Mouse (Mus musculus) neural tube, embryonic 13.5 days (tissue): ENCODE results near the gene BC030870. TPM values are rescaled to one million over a fixed set of nuclear protein-coding genes. Genes with fewer than 3 reads are reported as not detected.
"Not testable (repeated sequence)": the region's sequence is repeated elsewhere in the genome, so short reads cannot be mapped to it uniquely, and the experiment has no call there.

Experiments used
- ATAC-seq: fragments of 200-750 bp; cut with Nextera tagmentation; 2 replicates; pipeline ENCODE4 v1.8.0; 2017; ENCODE audit warnings: low read depth, mild to moderate bottlenecking, moderate TSS enrichment, moderate library complexity
- H3K27ac ChIP-seq: fragments of 300-500 bp; sonication (generic); replicated peaks from 2 replicates; pipeline ENCODE4 v1.5.1; 2015; ENCODE audit warnings: moderate library complexity, mild to moderate bottlenecking, inconsistent platforms
- H3K27me3 ChIP-seq: fragments of 300-500 bp; sonication (generic); 2 replicates; pipeline ENCODE4 v1.6.1; 2015; ENCODE audit warnings: mild to moderate bottlenecking, inconsistent platforms
- H3K36me3 ChIP-seq: fragments of 300-500 bp; sonication (generic); 2 replicates; pipeline ENCODE4 v1.6.1; 2015; ENCODE audit warnings: mild to moderate bottlenecking, inconsistent platforms
- H3K4me1 ChIP-seq: fragments of 300-500 bp; sonication (generic); replicated peaks from 2 replicates; pipeline ENCODE4 v1.6.1; 2015; ENCODE audit warnings: inconsistent platforms
- H3K4me2 ChIP-seq: fragments of 300-500 bp; sonication (generic); 2 replicates; pipeline ENCODE4 v1.6.1; 2015; ENCODE audit warnings: inconsistent platforms, mild to moderate bottlenecking, moderate library complexity
- H3K4me3 ChIP-seq: fragments of 300-500 bp; sonication (generic); 2 replicates; pipeline ENCODE4 v1.5.1; 2015; ENCODE audit warnings: mild to moderate bottlenecking, inconsistent platforms
- H3K9ac ChIP-seq: fragments of 300-500 bp; sonication (generic); 2 replicates; pipeline ENCODE4 v1.6.1; 2015; ENCODE audit warnings: moderate library complexity, mild to moderate bottlenecking, inconsistent platforms
- H3K9me3 ChIP-seq: fragments of 300-500 bp; sonication (generic); 2 replicates; pipeline ENCODE4 v1.6.1; 2016; ENCODE audit warnings: inconsistent platforms
- WGBS: fragments of 180-500 bp; shearing (Covaris S2); methylation state at CpG from one replicate; pipeline ENCODE4 v1.1.7; 2015; 5-methylcytosine and 5-hydroxymethylcytosine counted together
- polyA plus RNA-seq: library from polyadenylated mRNA; unstranded; fragments of >200 nt; fragmentation: Nextera tagmentation; extraction: Ambion mirVana; gene quantifications from 2 replicates; pipeline ENCODE4 v1.2.1, GENCODE M21; 2015

The BC030870 gene
- not detected in 2 replicates for polyA plus RNA-seq

DNA sequence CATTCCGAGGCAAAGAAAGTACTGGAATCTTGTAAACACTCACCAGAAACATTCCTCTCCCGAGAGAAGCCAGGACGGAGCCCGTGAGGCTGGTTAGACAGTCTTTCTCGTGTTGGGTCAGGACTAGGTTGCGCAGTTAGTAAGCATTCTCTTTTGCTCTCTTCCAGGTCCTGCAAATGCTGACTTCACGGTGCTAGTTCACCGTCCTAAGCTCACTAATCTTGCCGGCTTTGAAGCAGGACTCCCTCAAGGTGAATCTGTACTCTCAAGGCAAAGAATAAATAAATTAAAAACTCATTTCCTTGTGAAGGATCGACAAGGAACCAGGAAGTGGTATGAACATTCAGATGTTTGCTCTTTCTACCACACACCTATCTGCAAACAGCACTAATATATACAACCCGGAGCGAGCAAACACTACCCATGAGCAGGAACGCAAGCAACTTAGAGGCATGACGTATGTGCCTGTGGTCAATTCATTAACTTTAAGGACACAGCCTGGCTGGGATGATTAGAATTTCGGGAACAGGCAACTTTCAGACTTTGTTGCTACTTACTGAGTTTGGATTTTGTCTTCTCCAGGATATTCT lies at the start of gene BC030870:
Gene BC030870, minus strand, starts transcription at position 365 of the 590 bp plus-strand sequence.
- ATAC-seq = no peak
- WGBS = 85% methylated on average over 15 of the region's 15 CpGs

DNA sequence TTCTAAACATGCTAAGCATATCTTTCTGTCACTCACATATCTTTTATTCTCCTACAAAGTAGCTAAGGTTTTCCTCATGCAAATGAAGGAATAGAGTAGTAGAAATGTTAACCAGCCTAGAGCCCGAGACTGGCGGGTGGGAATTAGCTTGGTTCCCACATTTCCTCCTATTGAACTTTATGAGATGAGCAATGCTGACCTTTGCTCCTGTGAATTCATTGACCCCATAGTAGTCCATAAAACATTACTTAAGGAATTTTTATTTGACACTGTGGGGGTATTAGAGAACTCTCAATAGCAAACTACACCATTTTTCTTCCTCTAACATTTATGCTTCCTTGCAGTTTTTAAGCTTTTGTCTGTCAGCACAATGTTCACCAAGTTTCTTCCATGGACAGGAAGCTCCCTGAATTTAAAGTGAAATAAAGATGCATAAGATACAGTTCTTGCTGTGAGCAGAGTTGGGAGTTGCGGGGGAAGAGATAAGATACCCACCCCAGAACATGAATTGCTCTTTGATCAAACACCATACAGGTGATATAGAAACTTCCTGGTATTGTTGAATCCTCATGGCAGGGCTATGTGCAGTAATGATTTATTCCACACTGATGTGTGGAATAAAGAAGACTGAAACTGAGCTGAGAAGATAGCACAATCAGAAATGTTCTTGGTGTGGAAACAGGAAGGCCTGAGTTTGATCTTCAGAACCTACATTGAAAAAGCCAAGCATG lies 45.5 kb upstream of the BC030870 start:
- no peak for ATAC-seq
- WGBS = 49% methylated on average over 3 of the region's 3 CpGs

More for the DNA sequence above, at the start of gene BC030870:
- Histone ChIP-seq H3K36me3 (no peaks in the 10 kb centered on the region), H3K4me2 (no peak within 1 kb of the TSS), H3K4me3 (no peak within 1 kb of the TSS), H3K4me1 (no peaks in the 10 kb centered on the region), H3K9ac (no peak within 1 kb of the TSS), H3K27me3 (no peaks in the 10 kb centered on the region), H3K9me3 (no peaks in the 10 kb centered on the region), H3K27ac (no peak within 1 kb of the TSS)

DNA sequence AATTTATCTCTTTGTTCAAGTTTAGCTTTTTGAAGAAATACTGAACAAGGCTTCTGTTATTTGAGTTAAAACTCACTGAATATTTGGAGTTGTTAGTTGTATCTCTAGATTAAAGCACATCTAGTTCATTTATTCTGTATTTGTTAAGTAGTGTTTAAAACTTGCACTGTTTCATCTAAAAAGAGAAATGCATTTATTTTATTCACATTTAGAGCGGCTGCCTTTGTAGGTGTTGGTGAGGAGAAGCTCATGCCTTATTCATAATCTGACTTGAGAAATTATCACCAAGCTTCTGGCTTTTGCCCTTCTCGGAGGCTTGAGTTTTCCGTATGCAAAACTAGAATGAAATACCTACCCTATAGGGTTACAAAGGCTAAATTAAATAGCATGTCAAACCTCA lies 39.8 kb upstream of the BC030870 start:
- H3K27ac ChIP-seq = no peak overlapping the region
- H3K27me3 ChIP-seq = no peaks in the 10 kb centered on the region
- H3K9me3 ChIP-seq = no peaks in the 10 kb centered on the region
- no peak for ATAC-seq
- no peak overlapping the region for H3K4me2 ChIP-seq
- 77% methylated on average over 3 of the region's 3 CpGs for WGBS
- no peaks in the 10 kb centered on the region for H3K36me3 ChIP-seq
- no peaks in the 10 kb centered on the region for H3K4me1 ChIP-seq
- H3K9ac ChIP-seq = no peak overlapping the region
- H3K4me3 ChIP-seq = no peak overlapping the region

More for the DNA sequence above, 45.5 kb upstream of the BC030870 start:
- H3K27ac ChIP-seq = no peak overlapping the region
- no peaks in the 10 kb centered on the region for H3K36me3 ChIP-seq
- no peak overlapping the region for H3K4me3 ChIP-seq
- no peaks in the 10 kb centered on the region for H3K9me3 ChIP-seq
- no peak overlapping the region for H3K9ac ChIP-seq
- H3K4me1 ChIP-seq = no peaks in the 10 kb centered on the region
- H3K4me2 ChIP-seq = no peak overlapping the region
- no peaks in the 10 kb centered on the region for H3K27me3 ChIP-seq

DNA sequence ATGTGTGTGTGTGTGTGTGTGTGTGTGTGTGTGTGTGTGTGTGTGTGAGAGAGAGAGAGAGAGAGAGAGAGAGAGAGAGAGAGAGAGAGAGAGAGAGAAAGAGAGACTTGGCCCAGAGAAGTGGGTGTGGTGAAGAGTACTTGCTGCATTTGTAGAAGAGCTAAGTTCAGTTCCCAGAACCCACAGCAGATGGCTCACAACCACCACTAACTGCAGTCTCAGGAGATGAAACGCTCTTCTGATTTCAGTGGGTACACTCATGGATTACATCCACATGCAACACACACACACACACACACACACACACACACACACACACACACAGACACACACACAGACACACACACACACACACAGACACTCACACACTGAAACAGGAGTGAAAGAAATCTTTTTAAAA lies 31.3 kb upstream of the BC030870 start:
- not testable (repeated sequence) for H3K4me3 ChIP-seq, H3K9ac ChIP-seq, ATAC-seq, H3K9me3 ChIP-seq, H3K4me1 ChIP-seq, H3K36me3 ChIP-seq, H3K27me3 ChIP-seq, H3K27ac ChIP-seq, H3K4me2 ChIP-seq
- WGBS = 57% methylated on average over 1 of the region's 1 CpGs

DNA sequence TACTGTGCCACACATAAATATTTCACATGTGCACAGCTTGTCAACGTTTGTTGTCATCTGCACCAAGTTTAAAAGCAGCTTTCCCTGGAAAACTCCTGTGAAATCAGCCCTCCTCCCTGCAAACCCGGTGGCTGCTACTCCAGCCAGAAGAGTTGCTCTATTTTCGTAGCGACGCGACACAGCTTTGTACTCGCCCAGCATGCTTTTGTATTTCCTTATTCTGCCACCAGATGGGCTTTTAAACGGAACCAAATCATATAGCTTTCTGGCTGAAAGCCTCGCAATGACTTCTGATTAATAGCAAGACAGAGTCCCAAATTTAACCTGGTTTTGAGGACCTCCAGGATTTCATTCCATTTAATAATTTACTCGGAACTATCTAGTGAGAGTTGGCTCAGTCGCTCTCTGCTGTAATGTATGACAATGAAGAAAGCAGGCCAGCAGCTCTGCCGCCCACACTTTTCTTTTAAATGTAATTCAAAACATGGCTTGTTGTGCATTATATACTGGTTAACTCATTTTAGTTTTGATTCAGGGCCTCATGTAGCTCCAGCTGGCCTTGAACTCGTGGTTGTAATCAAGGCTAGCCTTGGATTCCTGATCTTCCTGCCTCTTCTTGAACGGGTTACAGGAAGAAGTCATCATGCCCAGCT lies 29.9 kb upstream of the BC030870 start:
- Histone ChIP-seq H3K36me3 (no peaks in the 10 kb centered on the region), H3K27ac (no peak overlapping the region), H3K4me1 (no peaks in the 10 kb centered on the region), H3K4me3 (no peak overlapping the region), H3K4me2 (no peak overlapping the region), H3K9me3 (no peaks in the 10 kb centered on the region), H3K9ac (no peak overlapping the region), H3K27me3 (no peaks in the 10 kb centered on the region)
- no peak for ATAC-seq
- WGBS = 63% methylated on average over 14 of the region's 14 CpGs

DNA sequence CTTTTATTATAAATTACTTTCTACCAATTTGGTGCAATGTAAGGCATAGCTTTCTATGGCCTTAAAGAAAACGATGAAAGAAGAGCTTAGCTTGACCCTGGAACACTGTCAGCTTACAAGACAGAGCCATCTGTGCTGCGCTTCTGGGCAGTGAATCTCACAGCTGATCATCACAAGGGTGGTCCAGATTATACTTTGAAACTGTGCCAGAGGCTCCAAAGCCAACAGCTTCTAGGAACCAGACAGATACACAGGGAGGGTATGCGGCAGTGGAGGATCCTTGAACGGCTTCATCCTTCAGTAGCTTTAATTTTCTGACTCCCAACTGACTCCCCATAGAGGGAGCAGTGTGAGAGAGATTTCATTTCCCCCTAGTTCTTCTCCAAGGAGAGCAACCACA lies 28.5 kb upstream of the BC030870 start:
- Histone ChIP-seq H3K4me3 (no peak overlapping the region), H3K27me3 (no peaks in the 10 kb centered on the region), H3K27ac (no peak overlapping the region), H3K4me1 (no peaks in the 10 kb centered on the region), H3K9me3 (no peaks in the 10 kb centered on the region), H3K9ac (no peak overlapping the region), H3K36me3 (no peaks in the 10 kb centered on the region), H3K4me2 (no peak overlapping the region)
- ATAC-seq = no peak
- whole genome bisulfite sequencing = 86% methylated on average over 4 of the region's 4 CpGs

DNA sequence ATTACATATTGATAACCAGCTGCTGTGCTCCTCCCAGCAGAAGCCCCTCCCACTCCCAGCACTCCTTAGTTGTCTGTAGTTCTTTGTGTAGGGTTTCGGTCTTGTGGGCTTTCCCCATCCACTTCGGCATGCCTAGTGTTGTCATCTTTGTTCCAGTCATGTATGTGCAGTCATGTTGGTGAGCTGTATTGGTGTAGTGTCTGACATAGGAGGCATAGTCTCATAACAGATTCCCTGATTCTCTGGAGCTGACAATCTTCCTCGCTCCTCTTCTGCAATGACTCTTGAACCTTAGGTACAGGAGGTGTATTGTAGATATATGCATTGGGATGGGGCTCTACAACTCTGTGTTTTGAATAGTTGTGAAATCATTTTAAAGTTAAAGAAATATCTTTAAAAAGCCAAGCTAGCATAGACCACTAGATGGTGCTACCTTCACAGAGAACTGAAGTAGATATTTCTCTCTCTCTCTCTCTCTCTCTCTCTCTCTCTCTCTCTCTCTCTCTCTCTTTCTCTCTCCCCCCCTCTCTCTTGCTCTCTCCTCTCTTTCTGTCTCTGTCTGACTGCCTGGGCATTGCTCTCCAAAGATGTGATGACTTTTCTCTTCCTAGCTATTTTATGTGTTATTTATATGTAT lies 9.6 kb upstream of the BC030870 start:
- Histone ChIP-seq H3K27me3 (no peaks in the 10 kb centered on the region), H3K9me3 (no peaks in the 10 kb centered on the region), H3K4me3 (no peak overlapping the region), H3K9ac (no peak overlapping the region), H3K4me2 (no peak overlapping the region), H3K36me3 (no peaks in the 10 kb centered on the region), H3K4me1 (no peaks in the 10 kb centered on the region), H3K27ac (no peak overlapping the region)
- 66% methylated on average over 3 of the region's 3 CpGs for WGBS
- no peak for ATAC-seq

DNA sequence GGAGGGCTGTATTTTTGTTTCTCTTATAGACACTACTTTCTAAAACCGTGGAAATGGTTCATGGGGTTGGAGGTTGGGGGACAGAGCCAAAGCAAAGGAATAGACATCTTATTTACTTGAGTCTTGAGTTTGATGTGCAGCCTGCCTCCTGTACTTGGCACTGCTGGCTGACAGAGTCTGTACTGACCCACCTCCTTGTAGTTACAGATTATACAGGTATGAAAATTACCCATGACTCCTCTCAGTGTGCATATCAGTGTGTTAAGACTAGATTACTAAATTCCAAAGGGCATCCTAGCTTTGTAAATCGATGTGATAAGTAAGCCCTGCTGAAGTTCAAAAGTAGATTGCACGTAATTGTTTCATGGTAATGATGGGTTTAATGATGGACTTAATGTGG lies 2.9 kb downstream of the BC030870 start:
- Histone ChIP-seq H3K9me3 (no peaks in the 10 kb centered on the region), H3K4me2 (no peak overlapping the region), H3K27me3 (no peaks in the 10 kb centered on the region), H3K27ac (no peak overlapping the region), H3K4me3 (no peak overlapping the region), H3K36me3 (no peaks in the 10 kb centered on the region), H3K9ac (no peak overlapping the region), H3K4me1 (no peaks in the 10 kb centered on the region)
- ATAC-seq = no peak
- 83% methylated on average over 3 of the region's 3 CpGs for WGBS

DNA sequence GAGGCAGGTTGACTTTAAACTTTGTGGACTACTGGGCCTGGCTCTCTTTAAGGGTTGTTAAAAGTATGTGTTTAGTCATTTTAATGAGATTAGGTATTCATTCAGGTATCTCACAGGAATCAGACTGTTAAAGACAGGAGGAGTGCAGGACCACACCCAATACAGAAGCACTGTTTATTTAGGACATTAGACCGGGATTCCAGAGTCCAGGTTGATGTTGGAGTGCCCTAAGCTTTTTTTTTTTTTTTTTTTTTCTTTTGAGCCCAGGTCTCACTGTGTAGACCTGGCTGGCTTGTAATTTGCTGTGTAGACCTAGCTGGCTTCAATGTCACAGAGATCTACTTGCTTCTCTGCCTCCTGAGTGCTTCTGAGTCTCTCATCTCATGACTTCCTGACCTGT lies 3.3 kb downstream of the BC030870 start:
- Histone ChIP-seq H3K36me3 (no peaks in the 10 kb centered on the region), H3K27me3 (no peaks in the 10 kb centered on the region), H3K27ac (no peak overlapping the region), H3K9ac (no peak overlapping the region), H3K9me3 (no peaks in the 10 kb centered on the region), H3K4me2 (no peak overlapping the region), H3K4me3 (no peak overlapping the region), H3K4me1 (no peaks in the 10 kb centered on the region)
- WGBS = 74% methylated on average over 1 of the region's 1 CpGs
- no peak for ATAC-seq

DNA sequence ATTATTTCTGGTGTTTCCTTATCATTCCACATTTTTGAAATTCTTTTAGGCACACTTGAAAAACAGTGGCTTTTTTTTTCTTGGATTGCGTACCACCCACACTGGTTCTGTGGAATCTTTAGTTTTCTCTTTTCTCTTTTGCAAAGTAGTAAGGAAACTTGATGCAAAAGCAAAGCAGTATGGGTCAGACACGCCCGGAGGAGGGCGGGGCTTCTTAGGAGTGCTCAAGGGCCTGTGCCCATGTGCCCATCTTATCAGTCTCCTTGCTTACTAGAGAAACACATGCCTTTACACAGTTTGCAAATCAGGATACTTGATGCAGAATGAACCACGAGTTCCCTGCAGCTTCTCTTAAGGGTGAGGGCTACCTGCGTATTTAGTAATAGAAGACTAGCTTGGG lies 17.3 kb downstream of the BC030870 start:
- ATAC-seq = no peak
- Histone ChIP-seq H3K4me3 (no peak overlapping the region), H3K27ac (no peak overlapping the region), H3K4me1 (no peaks in the 10 kb centered on the region), H3K4me2 (no peak overlapping the region), H3K9me3 (no peaks in the 10 kb centered on the region), H3K9ac (no peak overlapping the region), H3K27me3 (no peaks in the 10 kb centered on the region), H3K36me3 (no peaks in the 10 kb centered on the region)
- WGBS = 88% methylated on average over 6 of the region's 6 CpGs

DNA sequence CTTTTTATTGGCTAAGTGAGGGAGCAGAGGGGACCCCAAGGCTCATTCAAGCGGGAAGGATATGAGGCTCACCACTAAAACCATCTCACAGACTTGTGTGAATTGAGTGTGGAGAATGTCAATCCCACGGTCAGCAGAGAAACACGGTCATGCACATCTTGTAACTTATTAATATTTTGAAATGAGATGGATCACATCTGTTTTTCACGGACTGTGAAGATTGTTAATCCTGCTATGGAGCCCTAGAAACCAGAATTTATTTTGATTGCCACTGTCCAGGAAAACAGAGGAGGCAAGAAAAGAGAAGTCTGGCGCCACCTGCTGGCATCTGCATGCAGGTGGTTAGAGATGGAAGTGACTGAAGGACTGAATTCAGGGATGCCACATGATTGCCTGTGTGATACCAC lies 19.1 kb downstream of the BC030870 start:
- ATAC-seq = peak; percentile 72
- Histone ChIP-seq H3K4me2 (no peak overlapping the region), H3K4me3 (no peak overlapping the region), H3K27ac (no peak overlapping the region), H3K9me3 (no peaks in the 10 kb centered on the region), H3K27me3 (no peaks in the 10 kb centered on the region), H3K4me1 (no peaks in the 10 kb centered on the region), H3K36me3 (no peaks in the 10 kb centered on the region), H3K9ac (no peak overlapping the region)
- WGBS = 39% methylated on average over 5 of the region's 5 CpGs

DNA sequence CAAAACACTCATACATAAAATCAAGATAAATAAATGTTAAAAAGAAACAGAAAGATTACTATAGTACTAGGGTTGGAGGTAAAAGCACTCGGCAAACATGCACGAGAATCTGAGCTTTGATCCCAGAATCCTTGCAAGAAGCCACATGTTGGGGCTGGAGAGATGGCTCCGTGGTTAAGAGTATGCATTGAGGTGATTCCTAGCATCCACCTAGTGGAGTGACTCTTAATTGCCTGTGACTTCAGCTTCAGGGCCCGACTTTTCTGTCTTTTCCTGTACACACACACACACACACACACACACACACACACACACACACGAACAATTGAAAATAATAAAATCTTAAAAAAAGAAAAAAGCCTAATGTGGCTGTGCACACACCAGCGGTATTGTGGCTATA lies 20.4 kb downstream of the BC030870 start:
- WGBS = 75% methylated on average over 6 of the region's 6 CpGs
- H3K9ac ChIP-seq = no peak overlapping the region
- no peak overlapping the region for H3K4me3 ChIP-seq
- no peak for ATAC-seq
- H3K4me2 ChIP-seq = no peak overlapping the region
- no peaks in the 10 kb centered on the region for H3K36me3 ChIP-seq
- no peak overlapping the region for H3K27ac ChIP-seq
- no peaks in the 10 kb centered on the region for H3K27me3 ChIP-seq
- H3K9me3 ChIP-seq = no peaks in the 10 kb centered on the region
- no peaks in the 10 kb centered on the region for H3K4me1 ChIP-seq
